Mouse (Mus musculus): Measurements from ENCODE around the gene Wtap. TPM values are rescaled to one million over a fixed set of nuclear protein-coding genes. Genes with fewer than 3 reads are reported as not detected.
"Not testable (repeated sequence)": the region's sequence is repeated elsewhere in the genome, so short reads cannot be mapped to it uniquely, and the experiment has no call there.

Gene Wtap
- polyA plus RNA-seq, 1 experiment from 2014 or later: 87.2 TPM

GRCm38 (mm10) chr17:12978546-12978945 lies 15.4 kb downstream of the Wtap start:
- Histone ChIP-seq H3K27me3 (replicated peaks; ENCODE audit: control insufficient read depth, insufficient read depth, low read length) (no peaks in the 10 kb centered on the region), H3K9ac (ENCODE audit: low read depth, low read length) (no peak overlapping the region), H3K27ac (ENCODE audit: low read depth, low read length) (no peak overlapping the region), H3K4me3 (ENCODE audit: low read depth, low read length) (no peak overlapping the region), H3K36me3 (ENCODE audit: control insufficient read depth, insufficient read depth) (peaks cover 55% of the 10 kb centered on the region), H3K4me1 (replicated peaks; ENCODE audit: control insufficient read depth, insufficient read depth, low read length) (no peaks in the 10 kb centered on the region), H3K9me3 (ENCODE audit: control insufficient read depth) (no peaks in the 10 kb centered on the region), H3K4me2 (replicated peaks; ENCODE audit: low read depth) (no peak overlapping the region)
- no peak for TF ChIP-seq CTCF (IDR thresholded peaks at IDR 0.05; ENCODE audit: low read depth)
- ATAC-seq: no peak
- WGBS: 100% methylated on average over 1 of the region's 1 CpGs

- Histone ChIP-seq H3K4me1 (replicated peaks; ENCODE audit: control insufficient read depth, insufficient read depth, low read length) (no peaks in the 10 kb centered on the region), H3K4me3 (ENCODE audit: low read depth, low read length) (no peak overlapping the region), H3K9me3 (ENCODE audit: control insufficient read depth) (no peaks in the 10 kb centered on the region), H3K27ac (ENCODE audit: low read depth, low read length) (no peak overlapping the region), H3K27me3 (replicated peaks; ENCODE audit: control insufficient read depth, insufficient read depth, low read length) (no peaks in the 10 kb centered on the region), H3K4me2 (replicated peaks; ENCODE audit: low read depth) (no peak overlapping the region), H3K9ac (ENCODE audit: low read depth, low read length) (no peak overlapping the region), H3K36me3 (ENCODE audit: control insufficient read depth, insufficient read depth) (peaks cover 43% of the 10 kb centered on the region)
- TF ChIP-seq CTCF (IDR thresholded peaks at IDR 0.05; ENCODE audit: low read depth): no peak
- WGBS: 82% methylated on average over 2 of the region's 2 CpGs
- no peak for ATAC-seq
Measured at GRCm38 (mm10) chr17:12973851-12974250, 20.1 kb downstream of the Wtap start.

DNA sequence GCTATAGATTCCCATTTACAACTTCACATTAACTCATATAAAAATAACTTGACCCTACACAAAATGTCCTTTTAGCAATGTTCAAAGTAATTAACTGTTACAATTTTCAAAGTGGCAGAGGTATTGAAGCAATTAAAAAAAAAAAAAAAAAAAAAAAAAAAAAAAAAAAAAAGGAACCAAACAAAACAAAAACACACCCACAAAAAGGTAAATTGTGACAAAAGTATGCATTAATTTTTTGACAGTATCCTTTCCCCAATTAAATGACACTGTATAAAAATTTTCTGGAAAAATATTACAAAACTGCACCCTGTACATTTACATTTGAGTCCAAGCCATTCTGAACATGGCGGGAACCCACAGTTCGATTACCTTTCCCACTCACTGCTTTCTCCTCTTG lies 26.8 kb downstream of the Wtap start:
- WGBS: 96% methylated on average over 2 of the region's 2 CpGs
- no peak overlapping the region for H3K4me3 ChIP-seq (ENCODE audit: low read depth, low read length)
- H3K9me3 ChIP-seq (ENCODE audit: control insufficient read depth): no peaks in the 10 kb centered on the region
- no peaks in the 10 kb centered on the region for H3K4me1 ChIP-seq (replicated peaks; ENCODE audit: control insufficient read depth, insufficient read depth, low read length)
- no peak overlapping the region for H3K9ac ChIP-seq (ENCODE audit: low read depth, low read length)
- TF ChIP-seq CTCF (IDR thresholded peaks at IDR 0.05; ENCODE audit: low read depth): no peak
- no peak overlapping the region for H3K27ac ChIP-seq (ENCODE audit: low read depth, low read length)
- ATAC-seq: no peak
- no peaks in the 10 kb centered on the region for H3K27me3 ChIP-seq (replicated peaks; ENCODE audit: control insufficient read depth, insufficient read depth, low read length)
- H3K36me3 ChIP-seq (ENCODE audit: control insufficient read depth, insufficient read depth): peaks cover 33% of the 10 kb centered on the region
- H3K4me2 ChIP-seq (replicated peaks; ENCODE audit: low read depth): no peak overlapping the region

DNA sequence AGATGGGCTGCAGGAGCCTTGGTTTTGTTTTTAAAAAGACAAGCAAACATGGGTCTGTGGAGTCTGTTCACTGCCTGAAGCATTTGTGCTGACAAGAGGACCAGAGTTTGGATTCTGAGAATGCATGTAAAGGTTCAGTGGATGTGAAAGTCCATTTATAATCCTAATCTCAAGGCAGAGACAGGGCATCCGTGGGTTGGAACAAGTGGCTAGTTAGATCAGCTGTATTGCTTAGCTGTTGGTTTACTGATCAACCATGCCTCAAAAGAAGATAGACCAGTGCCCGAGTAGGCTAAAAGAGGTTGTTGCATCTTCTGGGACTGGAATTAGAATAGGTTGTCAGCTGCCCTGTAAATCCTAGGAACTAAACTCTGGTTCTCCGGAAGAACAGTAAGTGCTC lies 30.5 kb downstream of the Wtap start:
- TF ChIP-seq CTCF (IDR thresholded peaks at IDR 0.05; ENCODE audit: low read depth): no peak
- H3K4me3 ChIP-seq (ENCODE audit: low read depth, low read length): no peak overlapping the region
- no peaks in the 10 kb centered on the region for H3K9me3 ChIP-seq (ENCODE audit: control insufficient read depth)
- peaks cover 22% of the 10 kb centered on the region for H3K36me3 ChIP-seq (ENCODE audit: control insufficient read depth, insufficient read depth)
- no peak overlapping the region for H3K4me2 ChIP-seq (replicated peaks; ENCODE audit: low read depth)
- 59% methylated on average over 3 of the region's 3 CpGs for WGBS
- peaks cover 4% of the 10 kb centered on the region; the same call in 1 of the 2 replicates for H3K4me1 ChIP-seq (replicated peaks; ENCODE audit: control insufficient read depth, insufficient read depth, low read length)
- H3K9ac ChIP-seq (ENCODE audit: low read depth, low read length): no peak overlapping the region
- ATAC-seq: no peak
- H3K27ac ChIP-seq (ENCODE audit: low read depth, low read length): no peak overlapping the region
- no peaks in the 10 kb centered on the region for H3K27me3 ChIP-seq (replicated peaks; ENCODE audit: control insufficient read depth, insufficient read depth, low read length)

GRCm38 (mm10) chr17:12960331-12960873 lies 33.6 kb downstream of the Wtap start, which contains the start of gene Acat2:
Acat2 (minus strand) TSS chr17:12960747.
- no peak for TF ChIP-seq CTCF (IDR thresholded peaks at IDR 0.05; ENCODE audit: low read depth)
- Histone ChIP-seq H3K9ac (ENCODE audit: low read depth, low read length) (peak within 1 kb of the TSS; percentile 54), H3K4me3 (ENCODE audit: low read depth, low read length) (peak within 1 kb of the TSS; percentile 76), H3K4me1 (replicated peaks; ENCODE audit: control insufficient read depth, insufficient read depth, low read length) (peaks cover 4% of the 10 kb centered on the region; the same call in 1 of the 2 replicates), H3K9me3 (ENCODE audit: control insufficient read depth) (no peaks in the 10 kb centered on the region), H3K27me3 (replicated peaks; ENCODE audit: control insufficient read depth, insufficient read depth, low read length) (no peaks in the 10 kb centered on the region), H3K4me2 (replicated peaks; ENCODE audit: low read depth) (peak within 1 kb of the TSS; percentile 64), H3K36me3 (ENCODE audit: control insufficient read depth, insufficient read depth) (peaks cover 7% of the 10 kb centered on the region), H3K27ac (ENCODE audit: low read depth, low read length) (peak within 1 kb of the TSS; percentile 54; the same call in 1 of the 2 replicates)
- WGBS: under 1% methylated on average over 42 of the region's 42 CpGs
- peak; percentile 99 for ATAC-seq

DNA sequence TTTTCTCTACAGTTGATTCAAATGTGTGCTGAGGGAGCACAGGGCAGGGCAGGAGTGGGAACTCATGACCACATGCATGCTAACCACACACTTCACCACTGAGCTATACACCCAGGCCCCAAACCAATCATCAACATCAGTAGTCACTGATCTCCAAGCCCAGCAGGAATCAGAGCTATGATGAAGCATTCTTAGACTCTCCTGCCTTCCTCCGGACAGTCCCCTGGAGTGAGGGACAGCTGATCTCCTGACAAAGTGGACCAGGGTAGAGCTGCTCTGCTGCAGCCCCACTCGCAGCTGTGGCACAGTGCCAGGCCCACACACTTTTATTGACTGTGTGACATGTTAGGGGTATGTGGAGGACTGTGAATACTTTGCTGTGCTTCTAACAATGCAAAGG lies 34.6 kb downstream of the Wtap start:
- not testable (repeated sequence) for H3K9me3 ChIP-seq (ENCODE audit: control insufficient read depth); H3K27me3 ChIP-seq (replicated peaks; ENCODE audit: control insufficient read depth, insufficient read depth, low read length); H3K4me3 ChIP-seq (ENCODE audit: low read depth, low read length); H3K4me2 ChIP-seq (replicated peaks; ENCODE audit: low read depth); H3K27ac ChIP-seq (ENCODE audit: low read depth, low read length); H3K36me3 ChIP-seq (ENCODE audit: control insufficient read depth, insufficient read depth); H3K9ac ChIP-seq (ENCODE audit: low read depth, low read length); H3K4me1 ChIP-seq (replicated peaks; ENCODE audit: control insufficient read depth, insufficient read depth, low read length); ATAC-seq
- 17% methylated on average over 1 of the region's 2 CpGs for whole genome bisulfite sequencing
